Mouse (Mus musculus) naive thymus-derived CD4-positive, alpha-beta T cell, adult 2 months (primary cell): Measurements from ENCODE around the gene Fnip2.

ENCODE experiments used
- DNase-seq: peaks from one replicate; pipeline ENCODE4 v3.0.0-alpha.2; 2011; ENCODE audit warnings: low read depth

Gene Fnip2

DNA sequence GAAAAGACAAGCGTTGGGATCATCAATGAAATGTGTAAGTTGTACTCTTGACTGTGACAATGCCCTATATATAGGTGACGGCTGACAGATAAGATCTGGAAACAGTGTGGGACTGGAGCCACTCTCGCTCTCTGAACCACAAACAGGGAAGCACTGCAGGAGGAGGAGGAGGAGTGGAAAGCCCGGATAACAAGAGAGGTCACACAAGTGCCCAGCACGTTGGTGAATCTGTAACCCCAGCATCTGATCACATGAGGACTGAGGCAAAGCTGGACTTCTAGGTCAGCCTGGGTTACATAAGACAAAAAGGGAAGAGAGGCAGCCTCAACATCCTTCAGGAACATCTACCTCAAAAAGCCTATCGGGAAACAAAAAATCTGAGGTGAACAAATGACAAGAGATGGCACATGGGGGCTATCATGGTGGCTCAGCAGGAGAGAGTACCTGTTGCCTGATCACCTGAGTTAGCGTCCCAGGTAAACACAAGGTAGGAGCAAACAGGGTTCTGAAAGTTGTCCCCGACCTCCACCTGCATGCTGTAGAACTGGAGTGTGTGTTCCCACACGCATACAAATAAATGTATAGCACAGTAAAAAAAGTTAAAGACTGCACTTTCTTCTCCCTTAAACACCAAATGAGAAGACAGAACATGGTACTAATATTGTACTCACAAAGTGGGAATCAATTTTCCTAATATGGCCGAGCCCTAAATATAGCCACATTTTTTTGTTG is 2.6 kb downstream of the Fnip2 start:
- DNase-seq: no peak

- no peak for DNase-seq
Observed at GRCm38 (mm10) chr3:79563511-79563910, 4.1 kb downstream of the Fnip2 start.

DNA sequence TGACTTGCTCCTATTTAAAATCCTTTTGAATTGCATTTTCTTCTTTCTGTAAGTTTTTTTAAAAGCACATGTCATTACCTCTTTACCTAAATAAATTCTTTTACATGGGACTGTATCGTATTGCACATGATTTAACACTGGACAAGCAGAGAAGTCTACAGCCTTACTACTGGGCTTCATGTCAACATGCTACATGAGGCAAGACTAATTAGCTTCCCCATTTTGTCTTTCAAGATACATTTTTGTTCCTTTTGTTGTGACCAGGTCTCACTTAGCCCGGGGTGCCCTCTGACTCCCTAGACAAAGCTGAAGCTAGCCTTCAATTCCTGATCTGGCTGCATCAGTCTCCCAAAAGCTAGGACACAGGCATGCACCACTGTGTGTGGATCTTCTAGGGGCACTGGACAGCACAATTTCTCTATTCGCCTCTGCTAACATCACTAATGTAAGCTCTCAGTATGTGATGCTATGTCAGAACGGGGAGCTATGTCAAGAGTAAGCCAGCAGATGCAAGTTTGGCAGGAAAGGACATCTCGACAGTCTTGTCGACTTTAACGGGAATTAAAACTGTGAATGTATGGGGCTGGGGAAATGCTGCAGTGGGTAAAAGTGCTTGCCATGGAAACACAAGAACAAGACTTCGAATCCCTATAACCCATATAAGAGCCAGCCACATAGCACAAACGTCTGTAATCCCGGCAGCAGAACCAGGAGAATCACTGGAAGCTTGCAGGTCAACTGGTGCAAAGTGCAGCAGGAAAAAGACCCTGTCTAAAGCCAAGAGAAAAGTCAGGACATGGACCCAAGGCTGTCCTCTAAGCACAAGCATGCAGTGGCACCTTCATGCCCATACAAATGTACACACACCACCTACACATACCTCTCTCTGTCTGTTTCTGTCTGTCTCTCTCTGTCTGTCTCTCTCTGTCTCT is 5.5 kb downstream of the Fnip2 start:
- no peak for DNase-seq

DNA sequence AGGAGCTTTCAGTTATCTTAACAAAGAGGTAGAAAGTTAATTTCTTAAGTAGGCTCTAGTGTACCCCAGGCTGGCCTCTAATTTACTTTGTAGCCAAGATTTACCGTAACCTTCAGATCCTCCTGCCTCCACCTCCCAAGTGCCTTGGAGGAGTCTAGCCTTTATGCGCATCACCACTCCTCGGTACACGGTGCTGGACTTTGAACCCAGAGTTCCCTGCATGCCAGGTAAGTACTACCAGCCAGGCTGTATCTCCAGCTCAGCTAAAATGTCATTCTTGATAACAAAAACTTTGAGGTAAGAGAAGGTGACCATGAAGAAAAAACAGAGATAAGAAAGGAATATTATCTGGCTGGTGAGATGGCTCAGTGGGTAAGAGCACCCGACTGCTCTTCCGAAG is 7.0 kb downstream of the Fnip2 start:
- no peak for DNase-seq

DNA sequence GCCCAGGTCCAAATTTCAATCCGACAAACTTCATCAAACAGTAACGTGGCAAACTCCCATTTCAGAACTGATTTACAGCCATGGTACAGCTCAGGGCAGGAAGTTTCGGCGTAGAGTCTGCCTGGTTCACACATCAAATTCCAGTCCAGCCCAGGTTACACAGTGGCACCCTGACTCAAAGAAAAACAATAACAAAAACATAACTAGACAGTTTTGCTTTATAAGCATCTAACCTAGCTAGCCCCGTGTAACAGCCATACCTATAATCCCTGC is 7.9 kb downstream of the Fnip2 start:
- DNase-seq: no peak

GRCm38 (mm10) chr3:79559021-79559772 is 8.4 kb downstream of the Fnip2 start:
- no peak for DNase-seq

GRCm38 (mm10) chr3:79555061-79555460 is 12.5 kb downstream of the Fnip2 start:
- no peak for DNase-seq

DNA sequence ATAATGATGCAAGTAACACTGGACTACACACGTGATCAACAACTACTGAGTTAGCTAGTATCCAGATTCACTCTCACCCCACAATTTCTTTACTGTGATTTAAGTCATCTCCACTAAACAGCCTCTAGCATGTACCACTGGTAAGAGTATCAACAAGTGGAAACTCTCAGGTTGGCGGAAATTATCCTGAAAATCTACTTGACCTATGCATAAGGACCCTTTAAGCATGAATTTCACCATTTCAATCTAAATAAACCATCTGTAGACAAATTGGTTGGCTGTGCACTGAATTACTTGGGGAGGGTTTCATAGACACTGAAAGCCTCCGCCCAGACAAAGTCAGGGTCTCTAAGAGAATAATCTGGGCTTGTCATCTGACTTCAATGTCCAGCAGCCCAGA is 13.8 kb downstream of the Fnip2 start:
- DNase-seq: no peak

DNA sequence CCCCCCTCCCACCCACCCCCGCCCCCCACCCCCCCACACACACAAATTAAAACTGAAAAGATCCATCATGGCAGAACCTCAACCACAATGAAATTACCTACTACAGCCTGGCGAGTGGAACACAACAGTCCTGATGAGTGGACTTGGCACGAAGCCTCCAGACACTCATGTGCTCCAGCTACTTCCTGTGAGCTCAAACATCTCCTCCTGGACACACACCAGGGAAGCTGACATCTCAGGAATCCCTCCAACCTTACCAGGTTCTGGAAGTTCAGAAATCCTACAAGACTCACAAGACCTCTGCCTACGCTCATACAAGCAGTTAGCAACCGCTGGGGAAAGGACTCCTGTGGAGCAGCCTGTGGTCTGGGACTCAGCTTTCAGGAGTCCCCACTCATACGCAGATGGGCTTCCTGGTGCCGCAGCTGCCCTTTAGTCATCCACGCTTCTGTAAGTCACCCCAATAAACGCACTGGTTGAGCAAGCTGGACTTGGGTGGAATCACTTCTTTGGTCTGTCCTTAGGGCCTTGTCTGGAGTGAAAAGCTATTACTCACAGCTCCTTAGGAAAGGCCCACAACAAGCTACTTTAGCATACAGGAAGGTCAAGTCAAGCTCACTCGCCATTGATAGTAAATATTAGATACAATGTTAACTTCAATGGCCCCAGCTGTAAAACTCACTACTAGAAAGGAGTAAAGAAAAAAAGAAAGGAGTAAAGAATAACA is 15.6 kb downstream of the Fnip2 start:
- no peak for DNase-seq

DNA sequence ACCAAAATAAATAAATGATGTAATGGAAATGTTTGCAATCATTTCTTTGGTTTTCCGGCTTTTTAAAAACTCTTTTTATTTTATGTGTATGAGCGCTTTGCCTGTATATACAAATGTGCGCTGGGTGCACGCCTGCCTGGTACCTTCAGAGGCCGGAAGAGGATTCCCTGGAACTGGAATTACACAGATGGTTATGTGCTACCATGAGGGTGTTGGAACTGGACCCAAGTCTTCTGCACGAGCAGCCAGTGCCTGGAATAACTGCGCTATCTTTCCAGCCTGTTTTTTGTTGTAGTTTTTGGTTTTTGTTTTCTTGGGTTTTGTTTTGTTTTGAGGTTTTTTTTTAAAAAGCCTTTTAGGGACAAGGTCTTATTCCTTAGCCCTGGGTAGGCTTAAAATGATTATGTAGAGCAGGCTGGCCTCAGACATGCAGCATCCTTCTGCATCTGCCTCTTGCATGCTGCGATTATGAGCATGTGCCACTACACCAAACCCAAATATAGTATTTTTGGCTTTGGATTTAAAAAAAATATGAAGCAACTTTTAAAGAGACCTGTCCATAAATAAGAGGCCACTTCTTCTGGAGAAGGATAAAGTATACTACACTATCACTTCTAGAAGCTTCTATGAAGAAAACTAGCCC is 17.7 kb downstream of the Fnip2 start:
- DNase-seq: no peak

- DNase-seq: no peak
Observed at GRCm38 (mm10) chr3:79548681-79549437, 18.7 kb downstream of the Fnip2 start.

DNA sequence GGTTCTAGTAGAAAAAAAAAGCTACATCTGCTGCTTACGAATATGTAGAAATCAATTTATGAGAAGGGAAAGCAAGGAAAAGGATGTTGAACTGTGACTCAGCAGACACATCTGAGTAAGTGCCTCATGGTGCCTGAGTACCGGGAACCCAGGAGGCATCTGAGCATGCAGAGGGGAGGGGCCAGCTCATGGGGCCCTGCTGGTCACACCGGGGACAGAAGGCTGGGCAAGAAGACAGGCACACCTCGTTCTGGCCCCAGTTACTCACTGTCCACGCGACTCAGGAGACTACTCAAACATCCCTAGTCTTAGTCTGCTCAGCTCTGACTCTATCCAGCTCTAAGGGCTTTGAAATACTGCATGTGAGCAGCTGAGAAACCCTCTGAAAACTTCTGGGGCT is 25.0 kb downstream of the Fnip2 start:
- no peak for DNase-seq

DNA sequence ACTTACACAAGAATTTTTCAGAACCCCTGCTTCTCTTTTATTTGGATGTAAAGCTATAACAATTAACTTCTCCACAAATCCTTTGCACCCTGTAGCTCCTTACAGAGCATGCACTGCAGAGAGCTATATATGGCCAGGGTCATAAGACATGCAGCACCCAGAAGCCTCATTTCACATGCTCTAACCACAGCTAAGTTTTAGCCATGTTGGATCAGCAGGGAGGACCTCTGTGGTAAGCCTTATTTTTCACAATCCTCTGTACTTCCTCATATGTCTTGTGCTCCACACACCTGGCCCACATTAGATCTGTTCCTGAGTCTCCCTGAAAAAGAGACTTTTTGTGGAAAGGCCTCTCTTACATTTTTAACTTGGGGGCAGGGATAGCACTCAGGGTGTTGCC is 27.9 kb downstream of the Fnip2 start:
- DNase-seq: no peak

DNA sequence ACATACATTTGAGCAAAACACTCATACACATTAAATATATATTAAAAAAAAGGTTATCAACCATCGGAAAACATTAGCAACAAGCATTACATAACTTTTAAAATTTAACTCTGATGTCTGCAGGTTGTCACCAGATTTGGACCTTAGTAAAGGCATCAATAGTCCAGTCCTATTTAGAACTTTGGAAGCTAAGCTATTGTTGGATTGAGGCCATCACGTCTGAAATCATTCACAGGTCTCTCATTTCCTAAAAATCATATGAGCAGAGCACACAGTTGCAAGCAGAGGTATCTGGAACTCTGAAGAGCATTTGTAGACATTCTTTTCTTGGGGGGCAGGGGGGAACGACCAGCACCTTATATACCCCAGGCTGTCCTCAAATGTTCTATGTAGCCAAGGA is 28.5 kb downstream of the Fnip2 start:
- DNase-seq: no peak

GRCm38 (mm10) chr3:79538342-79538741 is 29.3 kb downstream of the Fnip2 start:
- no peak for DNase-seq

DNA sequence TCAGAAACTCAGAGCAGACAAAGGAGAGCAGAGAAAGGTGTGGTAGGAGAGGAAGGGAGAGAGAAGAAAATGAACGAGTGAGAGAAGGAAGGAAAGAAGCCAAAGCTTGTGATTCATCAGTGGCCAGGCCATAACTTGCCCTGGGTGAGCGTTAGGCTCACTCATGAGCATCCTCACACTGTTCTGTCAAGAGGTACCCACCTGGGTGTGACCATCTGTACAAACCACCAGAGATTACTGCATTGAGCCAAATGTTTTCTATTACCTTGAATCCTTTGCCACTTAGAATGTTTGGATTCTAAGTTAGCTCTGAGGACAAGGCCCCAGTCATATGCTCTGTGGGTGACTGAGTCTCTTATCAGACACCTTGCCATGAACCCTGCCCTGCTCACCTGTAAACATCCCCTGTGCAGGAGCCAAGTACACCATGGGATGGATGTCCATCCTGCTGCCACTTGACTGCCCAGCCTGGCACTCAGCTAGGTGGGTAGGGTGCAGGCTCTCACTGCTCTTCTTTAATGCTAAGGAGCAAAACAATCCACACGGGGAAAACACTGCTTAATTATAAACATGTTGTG is 29.9 kb downstream of the Fnip2 start:
- DNase-seq: no peak

DNA sequence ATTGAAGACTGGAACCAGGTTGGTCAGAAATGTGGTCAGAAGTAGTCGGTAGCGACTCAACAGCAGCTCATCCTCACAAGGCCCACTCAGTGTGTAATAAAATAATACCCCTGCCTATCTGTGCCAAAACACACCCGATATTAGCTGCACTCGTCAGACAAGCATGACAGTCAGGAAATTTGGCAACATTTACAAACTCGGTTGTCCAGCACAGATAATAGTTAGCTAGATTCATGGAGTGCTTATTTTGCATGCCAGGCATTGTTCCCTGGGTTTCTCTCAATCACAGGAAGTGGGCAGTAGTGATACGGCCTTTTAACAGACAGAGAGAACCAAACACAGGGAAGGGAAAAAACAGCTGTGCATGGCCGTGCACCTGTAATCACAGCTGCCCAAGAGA is 30.6 kb downstream of the Fnip2 start:
- no peak for DNase-seq

DNA sequence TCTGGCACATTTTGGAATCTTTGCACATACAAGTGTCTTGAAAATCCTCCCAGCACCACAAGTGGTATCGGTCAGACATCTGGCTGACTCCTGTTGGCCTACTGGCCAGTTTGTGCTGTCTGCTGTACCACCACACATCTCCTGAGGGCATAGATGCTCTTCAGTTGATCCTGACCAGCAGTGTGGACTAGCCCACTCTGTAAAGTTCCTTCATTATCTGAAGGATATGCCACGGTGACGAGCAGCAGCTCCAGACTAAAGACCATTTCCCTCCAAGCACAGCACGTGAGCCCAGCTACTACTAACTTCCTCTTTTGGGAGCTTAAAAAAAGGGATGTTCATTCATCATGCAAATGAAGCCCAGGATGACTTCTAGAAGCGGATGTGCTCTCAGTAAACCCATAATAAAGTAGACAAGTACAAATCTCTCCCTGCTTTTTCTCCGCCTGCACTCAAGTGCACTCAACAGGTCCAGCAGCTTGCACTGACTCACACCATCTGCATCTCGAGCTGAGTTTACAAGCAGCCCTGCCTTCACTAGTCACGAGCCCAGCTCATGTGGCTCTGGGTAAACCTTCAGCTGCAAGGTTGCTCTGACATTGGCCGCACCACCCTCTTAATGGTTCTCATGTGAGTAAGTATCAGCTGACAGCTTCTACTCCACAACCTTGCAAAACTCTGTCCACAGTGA is 35.9 kb downstream of the Fnip2 start:
- DNase-seq: no peak

DNA sequence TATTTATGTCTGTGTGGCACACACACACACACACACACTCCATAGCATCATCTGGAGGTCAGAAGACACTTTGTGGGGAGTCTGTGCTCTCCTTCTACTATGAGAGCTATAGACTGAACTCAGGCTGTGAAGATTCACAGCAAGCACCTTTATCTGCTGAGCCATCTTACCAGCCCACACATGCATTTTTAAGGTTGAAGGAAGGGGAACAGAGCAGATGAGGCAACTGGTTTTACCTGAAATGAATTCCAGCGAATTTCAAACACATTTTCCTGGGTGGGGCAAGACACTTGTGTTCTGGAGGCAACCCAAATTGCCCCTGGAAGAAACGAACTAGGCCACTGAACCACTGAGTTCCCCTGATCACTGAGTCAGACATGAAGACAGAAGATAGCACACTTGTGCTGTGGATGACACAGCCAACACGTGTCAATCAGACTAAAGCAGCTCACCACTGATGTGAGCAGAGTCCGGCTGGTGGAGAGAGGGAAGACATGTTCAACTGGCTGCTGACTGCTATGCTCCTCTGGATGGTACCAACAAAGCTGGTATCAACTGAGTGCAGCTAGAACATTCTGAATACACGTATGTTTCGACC is 38.0 kb downstream of the Fnip2 start:
- no peak for DNase-seq

GRCm38 (mm10) chr3:79528451-79528850 is 39.1 kb downstream of the Fnip2 start:
- no peak for DNase-seq
